Mouse (Mus musculus) liver, embryonic 11.5 days (tissue): ENCODE measurements around the gene Ankrd44. TPM values are rescaled to one million over a fixed set of nuclear protein-coding genes. Genes with fewer than 3 reads are reported as not detected.
A peak's percentile ranks its signal among the peaks of the same experiment; 100 is the strongest.

Source experiments
- ATAC-seq: fragments of 200-750 bp; cut with Nextera tagmentation; replicated peaks from 2 replicates; pipeline ENCODE4 v1.8.0; 2017; ENCODE audit warnings: moderate number of reproducible peaks, mild to moderate bottlenecking, moderate TSS enrichment, moderate library complexity; ENCODE audit not compliant: low FRiP score
- DNase-seq: peaks from one replicate; pipeline ENCODE4 v3.0.0-alpha.2; 2017; ENCODE audit warnings: low spot score
- H3K27ac ChIP-seq: fragments of 300-500 bp; sonication (generic); 2 replicates; pipeline ENCODE4 v1.5.1; 2014; ENCODE audit warnings: mild to moderate bottlenecking, low read depth, low read length, control low read depth
- H3K27me3 ChIP-seq: fragments of 300-500 bp; sonication (generic); replicated peaks from 2 replicates; pipeline ENCODE4 v1.6.1; 2014; ENCODE audit warnings: low read length, mixed read lengths; ENCODE audit not compliant: control insufficient read depth, insufficient read depth
- H3K36me3 ChIP-seq: fragments of 300-500 bp; sonication (generic); 2 replicates; pipeline ENCODE4 v1.6.1; 2014; ENCODE audit warnings: mild to moderate bottlenecking, low read length, moderate library complexity, mixed read lengths; ENCODE audit not compliant: control insufficient read depth, insufficient read depth
- H3K4me1 ChIP-seq: fragments of 300-500 bp; sonication (generic); replicated peaks from 2 replicates; pipeline ENCODE4 v1.6.1; 2014; ENCODE audit warnings: low read length, mixed read lengths; ENCODE audit not compliant: control insufficient read depth, insufficient read depth
- H3K4me2 ChIP-seq: fragments of 300-500 bp; sonication (generic); 2 replicates; pipeline ENCODE4 v1.6.1; 2014; ENCODE audit warnings: mild to moderate bottlenecking, control low read depth, moderate library complexity
- H3K4me3 ChIP-seq: fragments of 300-500 bp; sonication (generic); 2 replicates; pipeline ENCODE4 v1.5.1; 2014; ENCODE audit warnings: low read depth, low read length, control low read depth
- H3K9ac ChIP-seq: fragments of 300-500 bp; sonication (generic); 2 replicates; pipeline ENCODE4 v1.6.1; 2014; ENCODE audit warnings: low read depth, low read length, control low read depth
- H3K9me3 ChIP-seq: fragments of 300-500 bp; sonication (generic); 2 replicates; pipeline ENCODE4 v1.6.1; 2016; ENCODE audit warnings: low read length, inconsistent platforms, mixed read lengths; ENCODE audit not compliant: control insufficient read depth
- WGBS: fragments of 180-500 bp; shearing (Covaris S2); extraction: QIAGEN DNeasy Blood & Tissue Kit; methylation state at CpG from one replicate; pipeline ENCODE4 v1.1.7; 2014; 5-methylcytosine and 5-hydroxymethylcytosine counted together
- polyA plus RNA-seq: library from polyadenylated mRNA; unstranded; fragments of >200 nt; fragmentation: Nextera tagmentation; extraction: Ambion mirVana; gene quantifications from 2 replicates; pipeline ENCODE4 v1.2.1, GENCODE M21; 2014

The Ankrd44 gene
- polyA plus RNA-seq, 1 experiment from 2014 or later: 11.8 TPM

DNA sequence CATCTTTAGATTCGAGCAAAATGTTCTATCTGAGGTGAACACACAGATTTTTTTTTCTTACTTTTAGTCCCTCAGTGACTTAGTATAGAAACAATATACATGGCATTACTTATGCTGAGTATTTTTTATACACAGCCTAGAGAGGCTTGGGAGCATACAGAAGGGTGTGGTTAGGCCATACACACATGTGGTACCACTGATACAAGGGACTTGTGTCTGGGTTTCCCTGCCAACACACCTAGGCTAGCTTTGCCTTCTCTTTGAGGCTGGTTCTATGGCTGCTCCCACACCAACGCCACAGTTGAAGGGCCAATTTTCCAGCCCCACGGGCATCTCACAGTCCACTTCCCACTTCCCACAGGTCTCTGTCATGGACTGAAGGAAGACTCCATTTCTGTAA lies 70.2 kb downstream of the Ankrd44 start:
- no peaks in the 10 kb centered on the region for H3K9me3 ChIP-seq
- H3K4me2 ChIP-seq: no peak overlapping the region
- no peaks in the 10 kb centered on the region for H3K36me3 ChIP-seq
- no peak overlapping the region for H3K4me3 ChIP-seq
- no peak overlapping the region for H3K27ac ChIP-seq
- peaks cover 7% of the 10 kb centered on the region for H3K4me1 ChIP-seq
- no peaks in the 10 kb centered on the region for H3K27me3 ChIP-seq
- ATAC-seq (0 out of 2 replicates have a peak, but pooled peaks have one; percentile 56), DNase-seq (no peak)
- H3K9ac ChIP-seq: no peak overlapping the region
- 82% methylated on average over 3 of the region's 3 CpGs for WGBS

GRCm38 (mm10) chr1:54854388-54854787 lies 71.8 kb downstream of the Ankrd44 start:
- Histone ChIP-seq H3K9ac (no peak overlapping the region), H3K4me2 (no peak overlapping the region), H3K36me3 (no peaks in the 10 kb centered on the region), H3K27me3 (no peaks in the 10 kb centered on the region), H3K4me1 (no peaks in the 10 kb centered on the region; the same call in 1 of the 2 replicates), H3K9me3 (no peaks in the 10 kb centered on the region), H3K27ac (no peak overlapping the region), H3K4me3 (no peak overlapping the region)
- WGBS: 88% methylated on average over 1 of the region's 1 CpGs
- ATAC-seq: no peak
- DNase-seq: no peak

DNA sequence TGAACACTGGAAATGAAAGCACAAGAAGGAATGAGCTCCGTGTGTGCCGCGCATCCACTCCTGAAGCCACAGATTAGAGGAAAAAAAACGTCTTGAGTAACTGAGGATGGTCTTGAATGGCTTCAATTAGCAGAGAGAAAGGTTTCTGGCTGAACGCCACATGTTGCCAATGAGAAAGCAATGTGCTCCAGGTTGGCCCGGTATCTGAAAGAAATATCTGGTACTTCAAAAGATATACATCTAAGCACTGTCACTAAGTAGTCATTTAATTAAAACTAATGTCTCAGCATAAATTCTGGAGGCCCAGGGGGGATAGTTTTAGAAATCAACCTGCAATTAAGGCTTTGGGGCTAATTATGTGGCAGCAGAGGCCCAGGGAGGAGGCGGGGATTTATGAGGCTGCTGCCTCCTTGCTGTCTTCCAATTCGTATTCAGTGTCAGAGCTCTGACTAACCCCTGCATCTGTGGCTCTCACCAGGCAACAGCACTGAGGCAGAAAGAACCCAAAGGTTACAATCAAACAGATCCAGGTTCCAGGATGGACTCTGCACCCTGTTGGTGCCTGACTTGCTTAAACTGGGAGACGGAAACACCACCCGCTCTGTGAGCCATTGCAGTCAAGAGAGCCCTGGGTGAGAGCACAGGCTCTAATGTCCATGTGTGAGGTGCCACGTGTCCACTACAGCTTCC lies 72.7 kb downstream of the Ankrd44 start:
- ATAC-seq (peak; percentile 23; the same call in 1 of the 2 replicates), DNase-seq (no peak)
- Histone ChIP-seq H3K4me3 (no peak overlapping the region), H3K27ac (0 out of 2 replicates have a peak overlapping the region, but pooled peaks have one; percentile 2), H3K4me1 (no peaks in the 10 kb centered on the region; the same call in 1 of the 2 replicates), H3K27me3 (no peaks in the 10 kb centered on the region), H3K9me3 (no peaks in the 10 kb centered on the region), H3K9ac (no peak overlapping the region), H3K4me2 (no peak overlapping the region), H3K36me3 (no peaks in the 10 kb centered on the region)
- 73% methylated on average over 11 of the region's 11 CpGs for WGBS

- Histone ChIP-seq H3K9ac (no peak overlapping the region), H3K4me3 (no peak overlapping the region), H3K27me3 (no peaks in the 10 kb centered on the region), H3K9me3 (no peaks in the 10 kb centered on the region), H3K4me1 (no peaks in the 10 kb centered on the region; the same call in 1 of the 2 replicates), H3K4me2 (no peak overlapping the region), H3K36me3 (no peaks in the 10 kb centered on the region), H3K27ac (no peak overlapping the region)
- DNase-seq (no peak), ATAC-seq (no peak)
- 71% methylated on average over 9 of the region's 9 CpGs for WGBS
These were observed 74.6 kb downstream of the Ankrd44 start for GRCm38 (mm10) chr1:54851610-54852009.

GRCm38 (mm10) chr1:54850077-54850476 lies 76.1 kb downstream of the Ankrd44 start:
- Histone ChIP-seq H3K27me3 (no peaks in the 10 kb centered on the region), H3K4me2 (no peak overlapping the region), H3K4me3 (no peak overlapping the region), H3K9me3 (no peaks in the 10 kb centered on the region), H3K4me1 (no peaks in the 10 kb centered on the region; the same call in 1 of the 2 replicates), H3K9ac (no peak overlapping the region), H3K36me3 (no peaks in the 10 kb centered on the region), H3K27ac (no peak overlapping the region)
- ATAC-seq: no peak
- DNase-seq: no peak
- WGBS: 60% methylated on average over 8 of the region's 8 CpGs

- no peak for ATAC-seq
These were observed 78.9 kb downstream of the Ankrd44 start for GRCm38 (mm10) chr1:54847238-54847637.

GRCm38 (mm10) chr1:54846346-54847000 lies 79.7 kb downstream of the Ankrd44 start:
- Histone ChIP-seq H3K9ac (no peak overlapping the region), H3K9me3 (no peaks in the 10 kb centered on the region), H3K27me3 (no peaks in the 10 kb centered on the region), H3K36me3 (no peaks in the 10 kb centered on the region), H3K4me2 (no peak overlapping the region), H3K4me3 (no peak overlapping the region), H3K27ac (no peak overlapping the region), H3K4me1 (peaks cover 4% of the 10 kb centered on the region)
- 70% methylated on average over 5 of the region's 5 CpGs for WGBS
- DNase-seq (no peak), ATAC-seq (no peak)

More at GRCm38 (mm10) chr1:54847238-54847637, 78.9 kb downstream of the Ankrd44 start:
- Histone ChIP-seq H3K27ac (no peak overlapping the region), H3K27me3 (no peaks in the 10 kb centered on the region), H3K4me2 (no peak overlapping the region), H3K9me3 (no peaks in the 10 kb centered on the region), H3K9ac (no peak overlapping the region), H3K36me3 (no peaks in the 10 kb centered on the region), H3K4me3 (no peak overlapping the region), H3K4me1 (no peaks in the 10 kb centered on the region; the same call in 1 of the 2 replicates)
- no peak for DNase-seq
- 86% methylated on average over 1 of the region's 1 CpGs for whole genome bisulfite sequencing

DNA sequence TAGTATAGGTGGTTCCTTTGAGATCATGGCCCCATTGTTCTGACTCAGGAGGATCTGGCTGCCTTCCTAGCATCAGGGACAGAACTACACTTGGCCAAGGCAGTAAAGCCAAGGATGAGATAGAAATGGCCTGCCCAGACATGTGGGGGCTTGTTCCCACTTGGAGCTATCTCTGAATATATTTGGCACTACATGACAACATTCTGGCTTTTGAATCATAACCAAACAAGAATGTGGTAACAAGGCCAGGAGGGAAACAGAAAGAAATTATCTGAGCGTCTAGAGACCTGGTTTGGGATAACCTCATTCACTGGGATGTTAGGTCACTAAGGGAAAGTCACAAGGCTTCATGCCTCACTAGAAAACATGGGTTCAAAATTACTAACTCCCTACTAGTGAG lies 81.8 kb downstream of the Ankrd44 start:
- H3K4me3 ChIP-seq: no peak overlapping the region
- H3K27me3 ChIP-seq: no peaks in the 10 kb centered on the region
- H3K4me2 ChIP-seq: no peak overlapping the region
- ATAC-seq: no peak
- 89% methylated on average over 1 of the region's 1 CpGs for WGBS
- DNase-seq: no peak
- H3K36me3 ChIP-seq: no peaks in the 10 kb centered on the region
- H3K9ac ChIP-seq: no peak overlapping the region
- H3K27ac ChIP-seq: no peak overlapping the region
- peaks cover 14% of the 10 kb centered on the region for H3K4me1 ChIP-seq
- no peaks in the 10 kb centered on the region for H3K9me3 ChIP-seq
